Comparison of ENCODE assay signal across 23 mouse cellular contexts in the genomic region with DNA sequence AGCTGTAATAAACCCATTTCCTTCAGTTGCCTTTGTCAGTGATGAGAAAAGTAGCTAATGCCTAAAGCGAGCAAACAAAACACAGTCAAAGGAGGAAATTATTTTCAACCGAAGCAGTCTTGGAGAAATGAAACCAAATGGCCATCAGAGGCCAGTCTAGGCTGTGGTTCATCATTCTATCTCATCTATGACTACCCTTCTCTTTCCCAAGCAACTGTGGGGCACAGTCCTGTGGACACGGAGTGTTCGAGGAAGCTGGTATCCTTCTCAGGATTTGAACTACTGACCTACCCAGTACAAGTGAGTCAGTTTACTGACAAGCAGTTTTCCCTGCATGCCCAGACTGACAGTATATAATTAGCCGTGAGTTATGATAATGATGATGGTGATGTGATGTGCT.
"Had no signal": no experiment of that assay in that cellular context is flagged by ENCODE, and none has a peak within 500 bp of the region (broad histone marks: within the 10 kb centered on the region; RNA-seq: fewer than 3 reads in every experiment).

No protein-coding gene starts in this region.

- H3K27me3 ChIP-seq: heart, embryonic 13.5 days; heart, embryonic 15.5 days; hindbrain, embryonic 13.5 days; hindbrain, embryonic 15.5 days; limb, embryonic 13.5 days; limb, embryonic 15.5 days; liver, embryonic 12.5 days had no signal

- H3K36me3 ChIP-seq: heart, embryonic 13.5 days; heart, embryonic 15.5 days; hindbrain, embryonic 13.5 days; hindbrain, embryonic 15.5 days; limb, embryonic 13.5 days; limb, embryonic 15.5 days; liver, embryonic 12.5 days had no signal

- H3K27ac ChIP-seq: gastrocnemius, adult 2 months; heart, embryonic 13.5 days; heart, embryonic 15.5 days; hindbrain, embryonic 13.5 days; hindbrain, embryonic 15.5 days; hindbrain, postnatal 0 days; layer of hippocampus, adult 2 months; limb, embryonic 13.5 days; limb, embryonic 15.5 days; liver, embryonic 12.5 days; liver, embryonic 14.5 days had no signal

- H3K4me1 ChIP-seq: heart, embryonic 13.5 days; heart, embryonic 15.5 days; hindbrain, embryonic 13.5 days; hindbrain, embryonic 15.5 days; limb, embryonic 15.5 days; liver, embryonic 12.5 days had no signal

- ATAC-seq: hindbrain, postnatal 0 days; liver, embryonic 12.5 days had no signal

- H3K4me2 ChIP-seq: heart, embryonic 11.5 days; heart, embryonic 13.5 days; heart, embryonic 15.5 days; hindbrain, embryonic 13.5 days; hindbrain, embryonic 15.5 days; limb, embryonic 13.5 days; limb, embryonic 15.5 days; liver, embryonic 12.5 days had no signal

- H3K9me3 ChIP-seq: heart, embryonic 13.5 days; heart, embryonic 15.5 days; hindbrain, embryonic 13.5 days; hindbrain, embryonic 15.5 days; limb, embryonic 13.5 days; limb, embryonic 15.5 days; liver, embryonic 12.5 days had no signal

- H3K4me3 ChIP-seq: gastrocnemius, adult 2 months; heart, embryonic 13.5 days; heart, embryonic 15.5 days; hindbrain, embryonic 13.5 days; hindbrain, embryonic 15.5 days; layer of hippocampus, adult 2 months; limb, embryonic 13.5 days; limb, embryonic 15.5 days; liver, embryonic 12.5 days had no signal

- H3K9ac ChIP-seq: heart, embryonic 13.5 days; heart, embryonic 15.5 days; hindbrain, embryonic 13.5 days; hindbrain, embryonic 15.5 days; limb, embryonic 13.5 days; limb, embryonic 15.5 days; liver, embryonic 12.5 days; liver, embryonic 14.5 days had no signal

- DNase-seq: gastrocnemius, adult 2 months; gastrocnemius, postnatal 10 days; gastrocnemius, postnatal 25 days; heart, adult 18-20 months; heart, postnatal 14 days; heart, postnatal 36 days; kidney, adult 11 months; kidney, adult 2 months; kidney, postnatal 10 days; kidney, postnatal 25 days; kidney, postnatal 4 days; left cerebral cortex, postnatal 4 days had no signal
